Mouse (Mus musculus) spleen, postnatal 4 days (tissue): ENCODE data around the gene Atp8b4.

Experiments
- DNase-seq, 2 experiments: peaks; one replicate each; pipeline ENCODE4 v3.0.0; 2022; ENCODE audit warnings: low spot score in 2 of 2

Atp8b4 gene

DNA sequence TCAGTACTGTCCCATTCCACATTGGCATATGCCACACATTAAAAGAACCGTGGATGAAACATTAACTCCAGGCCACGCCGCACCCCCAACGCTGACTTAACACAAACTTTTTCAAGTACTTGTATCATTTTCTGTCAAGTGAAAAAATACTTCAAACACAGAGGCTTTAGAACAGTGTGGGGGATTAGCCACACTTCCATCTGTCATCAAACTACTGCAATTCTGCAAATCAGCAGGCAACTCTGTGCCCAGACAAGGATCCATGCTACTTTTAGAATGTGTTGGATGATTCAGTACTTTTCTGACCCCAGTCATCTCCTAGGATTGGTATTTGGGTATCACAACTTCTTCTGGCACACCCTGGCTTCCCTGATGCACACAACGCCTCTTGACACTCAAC is 212.5 kb downstream of the Atp8b4 start:
- DNase-seq, result no peak

DNA sequence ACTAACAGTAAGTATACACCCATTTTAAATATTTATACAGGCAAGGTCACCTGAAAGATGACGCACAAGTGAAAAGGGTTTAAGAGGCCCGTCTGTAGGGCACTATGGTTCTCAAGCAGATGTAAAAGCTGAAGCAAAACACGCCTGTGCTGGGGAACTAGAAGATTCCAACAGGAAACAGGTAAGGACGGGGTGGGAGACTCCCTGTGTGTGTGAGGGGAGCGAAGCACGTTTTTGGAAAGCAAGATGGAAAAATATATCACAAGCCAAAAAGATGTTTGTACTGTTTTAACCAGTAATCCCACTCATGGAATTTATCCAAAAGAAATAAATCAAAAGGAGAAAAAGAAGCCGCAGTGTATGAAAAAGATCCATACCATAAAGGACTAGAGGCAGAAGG is 214.1 kb downstream of the Atp8b4 start:
- no peak for DNase-seq

DNA sequence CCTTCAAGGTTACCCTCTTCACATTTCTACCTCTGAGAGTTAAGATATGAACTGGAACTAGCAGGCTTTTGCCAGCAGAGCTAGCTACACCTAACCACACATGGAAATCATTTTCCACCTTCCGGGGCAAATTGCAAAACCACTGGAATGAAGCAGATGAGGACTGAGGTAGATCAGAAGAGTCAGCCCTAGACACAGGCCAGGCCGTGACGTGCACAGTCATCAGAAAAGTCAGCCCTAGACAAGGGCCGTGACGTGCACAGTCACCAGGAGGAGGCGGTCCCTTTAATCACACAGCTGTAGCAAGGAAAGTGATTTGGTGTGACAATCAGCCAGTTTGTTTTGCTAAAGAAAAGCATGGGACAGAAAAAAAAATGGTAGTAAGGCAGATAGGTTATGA is 216.4 kb downstream of the Atp8b4 start:
- DNase-seq, result no peak

DNA sequence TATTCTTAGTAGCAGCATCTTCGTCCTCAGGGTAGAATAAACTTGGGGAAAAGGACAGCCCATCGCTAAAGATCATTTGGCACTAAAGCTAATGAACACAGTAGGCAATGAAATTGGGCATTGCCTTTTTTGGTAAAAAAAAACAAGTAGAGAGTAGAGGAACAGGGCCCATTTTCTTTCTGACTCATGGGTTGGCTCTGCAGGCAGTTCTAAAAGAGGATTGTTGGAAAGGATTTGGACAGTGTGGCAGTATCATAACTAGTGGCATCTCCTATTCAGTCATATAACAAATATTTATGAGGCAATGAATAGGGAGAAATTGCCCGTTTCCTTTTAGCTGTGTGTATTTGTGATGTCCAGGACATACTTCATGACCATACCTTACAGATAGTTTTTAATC is 217.4 kb downstream of the Atp8b4 start:
- no peak for DNase-seq

DNA sequence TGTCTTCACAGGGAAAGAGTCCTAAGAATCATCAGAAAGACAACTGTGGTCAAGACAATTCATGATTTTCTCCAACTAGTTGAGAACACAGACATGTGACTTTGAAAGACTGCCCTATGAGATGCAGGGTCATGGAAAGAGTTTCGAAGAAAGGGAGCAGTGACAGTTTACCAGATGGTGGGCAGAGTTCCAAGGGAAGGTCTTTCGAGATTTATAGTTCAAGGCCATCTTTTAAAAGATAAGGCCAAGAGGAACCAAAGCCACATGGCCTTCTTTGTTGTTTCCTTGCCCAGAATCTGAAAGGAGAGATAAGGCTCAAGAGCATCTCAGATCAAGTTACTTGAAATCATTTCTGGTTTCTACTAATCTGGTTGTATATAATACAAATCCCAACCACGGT is 225.0 kb downstream of the Atp8b4 start:
- no peak for DNase-seq

DNA sequence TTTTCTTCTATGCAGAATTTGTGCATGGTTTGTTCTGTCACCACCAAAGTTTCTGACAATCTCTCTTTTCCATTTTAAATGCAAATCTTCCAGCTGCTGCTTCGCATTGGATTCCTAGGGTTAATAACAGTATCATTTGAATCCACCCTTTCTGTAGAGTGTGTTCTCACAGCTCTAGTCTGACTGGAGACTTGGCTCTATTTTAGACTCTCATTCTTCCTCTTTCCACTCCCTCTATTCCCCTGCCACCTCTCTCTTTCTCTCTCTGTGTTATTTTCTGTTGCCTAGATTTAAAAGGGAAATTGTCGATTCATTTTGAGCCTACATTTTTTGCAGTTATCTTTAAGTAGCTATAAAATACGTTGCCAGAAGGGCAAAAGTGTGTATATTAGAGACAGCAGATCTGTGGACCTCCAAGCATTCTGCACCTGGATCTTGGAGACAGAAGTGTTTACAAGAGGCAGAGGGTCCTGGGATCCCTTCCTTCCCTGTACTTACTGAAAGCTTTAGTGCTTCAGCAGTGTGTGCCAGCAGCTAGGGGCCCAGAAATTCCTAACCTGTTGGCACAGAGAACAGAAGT is 225.6 kb downstream of the Atp8b4 start:
- no peak for DNase-seq

DNA sequence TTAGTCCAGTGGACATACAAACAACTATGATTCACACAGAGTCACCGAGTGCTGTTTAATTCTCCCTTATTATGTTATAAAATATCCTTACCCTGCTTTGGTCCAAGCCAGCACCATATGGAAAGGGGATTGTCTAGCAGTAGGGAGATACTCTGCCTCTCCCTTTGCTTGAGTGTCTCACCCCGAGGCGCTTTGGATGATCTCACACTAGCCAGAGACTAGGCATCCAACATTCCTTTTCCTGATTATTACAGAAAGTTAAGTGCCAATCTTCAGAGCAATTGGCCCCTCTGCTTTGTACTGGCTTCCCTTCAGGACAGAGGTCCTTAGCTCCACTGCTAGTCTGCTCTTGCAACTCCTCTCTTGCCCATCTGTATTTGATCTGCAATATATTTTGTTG is 226.2 kb downstream of the Atp8b4 start:
- DNase-seq, result no peak
